Mouse (Mus musculus) layer of hippocampus, postnatal 36 days (tissue): Measurements from ENCODE around the gene Pitpna. TPM values are rescaled to one million over a fixed set of nuclear protein-coding genes. Genes with fewer than 3 reads are reported as not detected.
"Not testable (repeated sequence)": the region's sequence is repeated elsewhere in the genome, so short reads cannot be mapped to it uniquely, and the experiment has no call there.

Source experiments
- DNase-seq, 2 experiments: peaks; one replicate each; pipeline ENCODE4 v3.0.0; 2022
- total RNA-seq, 2 experiments: library from RNA; stranded (reverse); gene quantifications; 2 replicates each; pipeline ENCODE4 v1.2.3; 2021

Pitpna gene
- total RNA-seq, 2 experiments from 2014 or later, result 283 to 291 TPM

DNA sequence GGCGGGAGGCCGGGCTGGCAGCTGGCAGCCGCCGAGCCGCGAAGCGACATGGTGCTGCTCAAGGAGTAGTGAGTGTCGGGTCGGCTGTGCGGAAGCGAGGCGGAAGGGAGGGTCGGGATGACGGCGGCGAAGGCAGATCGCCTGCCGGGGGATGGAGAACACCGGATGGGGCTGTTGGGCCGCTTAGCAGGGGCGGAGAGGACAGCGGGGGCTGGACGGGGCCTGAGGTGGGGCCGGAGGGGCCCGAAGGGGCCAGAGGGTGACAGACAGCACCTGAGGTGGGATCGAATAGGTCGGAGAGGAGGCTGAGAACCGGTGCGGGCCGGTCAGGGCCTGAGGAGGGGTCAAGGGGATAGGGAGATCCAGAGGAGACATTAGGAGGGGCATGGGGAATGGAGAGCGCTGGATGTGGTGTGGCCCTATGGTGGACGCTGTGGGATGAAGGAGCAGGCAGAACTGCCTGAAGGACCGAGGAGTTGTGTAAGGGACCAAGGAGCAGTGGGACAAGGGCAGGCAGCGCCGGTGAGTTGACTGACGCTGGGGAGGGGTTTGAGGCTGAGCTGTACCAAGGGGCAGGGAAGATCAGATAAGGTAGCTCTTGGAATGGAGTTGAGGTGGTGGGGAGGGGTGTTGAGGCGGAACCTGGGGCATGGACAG, 516 bp downstream of the Pitpna start:
- no peak for DNase-seq

DNA sequence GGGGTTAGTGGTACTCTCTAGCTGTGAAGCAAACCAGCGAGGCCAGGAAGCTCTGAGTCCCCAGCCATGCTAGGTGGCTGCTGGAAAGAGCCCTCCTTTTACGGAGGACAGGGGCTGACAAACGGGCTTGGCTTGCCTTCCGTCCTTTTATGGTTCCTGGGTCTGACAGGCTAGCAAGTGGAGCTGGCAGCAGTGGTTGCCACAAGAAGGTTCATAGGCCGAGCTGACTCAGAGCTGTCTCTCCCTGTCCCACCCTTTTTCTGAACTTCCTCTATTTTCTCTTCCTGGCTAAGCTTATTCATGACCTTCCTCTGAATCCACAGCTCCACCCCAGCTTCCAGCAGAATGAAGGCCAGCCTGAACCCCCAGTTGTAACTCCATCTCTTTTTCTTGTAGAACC, 4.7 kb downstream of the Pitpna start:
- DNase-seq, result no peak

DNA sequence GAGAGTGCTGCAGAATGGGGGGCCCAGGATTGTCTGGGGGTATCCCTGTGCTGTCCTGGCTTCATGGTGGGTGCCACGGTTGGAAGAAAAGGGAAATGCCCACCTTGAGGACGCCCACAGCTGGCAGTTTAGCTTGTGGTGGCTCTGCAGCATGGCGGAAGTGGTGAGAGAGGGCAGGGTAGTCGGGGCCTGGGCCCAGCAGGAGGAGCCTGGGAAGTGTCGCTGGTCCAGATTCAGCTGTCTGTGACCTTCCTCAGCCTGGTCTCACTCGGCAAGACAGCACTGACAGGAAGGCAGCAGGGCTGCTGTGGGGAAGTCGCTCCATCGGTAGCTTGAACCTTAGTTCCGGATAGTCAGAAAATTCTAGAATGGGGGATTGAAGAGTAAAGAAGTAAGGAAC, 6.5 kb downstream of the Pitpna start:
- no peak for DNase-seq

- no peak for DNase-seq
These were observed 7.5 kb downstream of the Pitpna start for GRCm38 (mm10) chr11:75595404-75595803.

DNA sequence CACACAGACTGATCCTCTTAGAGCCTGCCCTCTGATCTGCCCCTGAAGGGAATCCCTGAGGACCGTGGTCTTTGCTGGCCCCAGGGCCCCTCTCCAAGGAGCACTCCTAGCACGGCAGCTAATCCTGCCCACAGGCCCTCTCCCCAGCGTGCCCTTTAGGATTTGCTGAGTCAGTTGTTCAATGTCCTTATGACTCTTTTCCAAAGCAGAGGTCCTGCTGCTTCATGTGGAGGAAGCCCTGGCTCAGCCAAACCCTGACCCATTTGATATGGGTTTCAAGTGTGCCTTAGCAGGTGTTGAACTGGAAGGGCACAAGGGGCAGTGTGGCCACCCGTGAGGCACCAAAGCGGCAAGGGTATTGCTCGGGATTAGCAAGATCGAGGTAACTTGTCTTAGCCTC, 7.9 kb downstream of the Pitpna start:
- no peak for DNase-seq

- DNase-seq, result no peak
These were observed 8.9 kb downstream of the Pitpna start for GRCm38 (mm10) chr11:75596726-75597255.

GRCm38 (mm10) chr11:75598004-75598403, 10.1 kb downstream of the Pitpna start:
- no peak for DNase-seq

DNA sequence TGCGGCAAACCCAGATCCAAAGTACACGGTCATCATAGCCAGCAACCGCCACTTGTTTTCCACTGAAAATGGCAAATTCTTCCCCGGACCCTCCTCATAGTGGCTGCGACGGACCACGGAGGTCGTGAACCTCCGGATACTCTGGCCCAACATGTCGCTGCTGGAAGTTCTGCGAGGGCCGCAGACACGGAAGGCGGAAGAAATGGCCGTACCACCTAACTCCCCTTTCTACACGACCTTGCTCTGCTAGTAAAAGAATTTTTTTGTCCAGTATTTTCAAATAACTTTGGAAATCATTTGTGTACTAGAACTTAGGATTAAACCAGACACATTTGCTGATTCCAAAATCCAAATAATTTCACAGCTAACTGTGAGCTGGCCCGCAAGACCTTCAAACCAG, 11.9 kb downstream of the Pitpna start:
- DNase-seq, result not testable (repeated sequence)

GRCm38 (mm10) chr11:75604826-75605225, 16.9 kb downstream of the Pitpna start:
- no peak for DNase-seq

GRCm38 (mm10) chr11:75605318-75605717, 17.4 kb downstream of the Pitpna start:
- DNase-seq, result no peak

DNA sequence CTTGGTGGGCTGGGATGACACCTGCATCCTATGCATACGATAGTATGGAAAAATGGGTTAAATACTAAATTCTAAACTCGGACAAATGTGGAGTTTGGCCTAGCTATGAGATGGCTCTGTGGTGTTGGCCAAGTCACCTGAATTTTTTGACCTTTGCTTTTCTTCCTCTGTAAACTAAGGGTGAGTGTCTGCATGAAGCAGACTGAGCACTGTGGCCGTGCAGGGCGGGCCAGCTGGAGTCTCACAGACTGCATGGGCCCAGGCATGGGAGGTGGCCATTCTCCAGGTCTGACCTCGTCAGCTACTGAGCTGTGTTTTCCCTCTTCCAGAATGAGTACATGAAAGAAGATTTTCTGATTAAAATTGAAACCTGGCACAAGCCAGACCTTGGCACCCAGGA, 20.9 kb downstream of the Pitpna start:
- no peak for DNase-seq

- DNase-seq, result no peak
These were observed 22.1 kb downstream of the Pitpna start for GRCm38 (mm10) chr11:75610021-75610420.

DNA sequence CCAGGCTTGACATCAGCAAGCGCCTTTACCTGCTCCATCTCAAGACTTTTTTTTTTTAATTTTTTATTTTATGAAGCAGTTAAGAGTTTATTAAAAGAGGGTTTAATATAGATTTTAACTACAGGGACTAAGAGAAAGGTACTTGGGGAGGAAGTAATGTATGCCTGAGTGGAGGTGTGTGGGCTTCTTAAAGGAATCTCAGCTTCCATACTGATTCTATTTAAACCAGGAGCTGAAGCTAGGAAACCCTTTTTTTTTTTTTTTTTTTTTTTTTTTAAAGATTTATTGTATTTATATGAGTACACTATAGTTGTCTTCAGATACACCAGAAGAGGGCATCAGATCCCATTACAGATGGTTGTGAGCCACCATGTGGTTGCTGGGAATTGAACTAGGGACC, 26.9 kb downstream of the Pitpna start:
- no peak for DNase-seq

DNA sequence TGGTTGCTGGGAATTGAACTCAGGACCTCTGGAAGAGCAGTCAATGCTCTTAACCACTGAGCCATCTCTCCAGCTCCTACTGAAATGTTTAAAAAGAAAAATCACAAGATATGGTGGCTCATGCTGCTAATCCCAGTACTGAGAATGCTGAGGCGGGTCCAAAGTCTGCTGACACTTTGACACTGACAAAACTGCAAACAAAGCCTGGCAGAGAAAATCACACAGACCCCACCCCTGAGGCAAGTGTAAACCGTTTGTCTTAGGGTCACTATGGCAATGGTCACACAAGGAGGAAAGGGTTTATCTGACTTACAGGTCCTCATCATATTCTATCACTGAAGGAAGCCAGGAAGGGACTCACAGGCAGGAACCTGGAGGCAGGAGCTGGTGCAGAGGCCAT, 27.7 kb downstream of the Pitpna start:
- no peak for DNase-seq

GRCm38 (mm10) chr11:75619133-75619532, 31.2 kb downstream of the Pitpna start:
- DNase-seq, result no peak

DNA sequence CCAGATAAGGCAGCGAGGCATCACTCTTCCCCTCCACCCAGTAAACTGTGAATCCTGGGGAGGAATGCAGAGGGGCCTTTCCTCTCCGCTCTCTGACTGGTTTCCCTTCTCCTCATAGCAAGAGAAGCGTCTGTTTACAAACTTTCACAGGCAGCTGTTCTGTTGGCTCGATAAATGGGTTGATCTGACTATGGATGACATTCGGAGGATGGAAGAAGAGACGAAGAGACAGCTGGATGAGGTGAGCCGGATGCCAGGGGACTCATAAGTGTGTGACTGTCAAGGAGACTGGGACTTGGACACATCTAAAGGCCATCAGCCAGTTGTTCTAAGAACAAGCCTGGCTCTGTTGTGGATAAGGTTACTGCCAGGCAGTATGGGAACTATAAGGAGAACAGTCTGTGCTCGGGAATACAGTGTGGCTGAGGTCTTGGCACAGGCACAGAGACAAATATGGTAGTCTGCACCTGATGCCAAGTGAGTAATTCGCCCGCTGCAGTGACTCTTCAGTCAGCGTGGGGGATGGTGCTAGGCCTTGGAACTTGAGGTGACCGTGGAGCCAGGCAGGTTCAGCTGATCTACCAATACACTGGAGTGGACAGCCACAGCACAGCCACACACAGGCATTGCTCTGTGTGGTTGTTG, 32.4 kb downstream of the Pitpna start:
- DNase-seq, result no peak

- no peak for DNase-seq
These were observed 33.5 kb downstream of the Pitpna start for GRCm38 (mm10) chr11:75621426-75621825.

DNA sequence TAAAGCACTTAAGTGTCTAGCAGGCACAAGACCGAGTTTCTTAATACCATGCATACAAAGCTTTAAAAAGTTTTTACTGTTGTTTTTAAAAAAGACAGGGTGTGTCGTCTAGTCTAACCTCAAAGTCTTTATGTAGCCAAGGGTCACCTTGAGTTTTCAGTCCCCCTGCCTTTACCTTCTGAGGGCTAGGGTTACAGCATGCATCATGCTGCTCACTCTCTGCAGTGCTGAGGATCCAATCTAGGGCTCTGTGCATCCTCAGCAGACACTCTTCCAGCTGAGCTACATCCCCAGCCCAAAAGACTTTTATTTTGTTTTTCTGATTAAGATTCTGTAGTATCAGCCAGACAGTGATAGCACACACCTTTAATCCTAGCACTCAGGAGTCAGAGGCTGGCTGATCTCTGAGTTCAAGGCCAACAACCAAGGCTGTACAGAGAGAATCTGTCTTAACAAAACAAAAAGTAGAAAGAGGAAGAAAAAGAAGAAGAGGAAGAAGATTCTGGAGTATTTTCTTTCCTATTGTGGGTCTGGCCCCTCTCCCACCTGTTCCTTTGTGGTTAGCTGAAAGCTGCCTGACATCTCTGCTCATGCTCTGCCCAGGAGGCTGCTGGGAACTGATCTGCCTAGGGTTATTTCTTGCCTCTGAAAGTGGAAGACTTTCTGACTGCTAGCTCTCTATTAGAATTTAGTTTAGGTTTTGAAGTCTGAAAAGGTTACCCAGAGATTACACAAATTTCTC, 34.9 kb downstream of the Pitpna start:
- no peak for DNase-seq

- DNase-seq, result no peak
These were observed 36.2 kb downstream of the Pitpna start for GRCm38 (mm10) chr11:75624102-75624554.

DNA sequence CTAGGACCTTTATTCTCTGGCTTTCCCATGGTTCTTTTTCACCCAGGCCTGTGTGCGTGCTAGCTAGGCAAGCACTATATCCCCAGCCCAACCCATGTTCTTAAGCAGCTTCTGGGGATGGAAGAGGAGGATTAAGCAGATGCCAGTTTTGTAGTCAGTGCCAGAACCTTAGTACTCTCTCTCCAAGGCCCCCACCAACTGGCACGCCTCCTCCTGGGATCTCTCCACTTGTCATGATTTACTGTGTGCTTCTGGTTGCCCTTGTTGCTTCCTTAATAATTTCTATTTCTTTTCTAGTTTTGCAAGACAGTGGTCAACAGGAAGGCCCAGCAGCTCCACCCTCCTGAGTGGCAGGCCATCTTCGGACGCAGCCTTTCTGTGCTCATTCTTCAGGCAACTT, 37.9 kb downstream of the Pitpna start:
- DNase-seq, result peak; percentile 42 to 53

GRCm38 (mm10) chr11:75630098-75630497, 42.2 kb downstream of the Pitpna start:
- no peak for DNase-seq

DNA sequence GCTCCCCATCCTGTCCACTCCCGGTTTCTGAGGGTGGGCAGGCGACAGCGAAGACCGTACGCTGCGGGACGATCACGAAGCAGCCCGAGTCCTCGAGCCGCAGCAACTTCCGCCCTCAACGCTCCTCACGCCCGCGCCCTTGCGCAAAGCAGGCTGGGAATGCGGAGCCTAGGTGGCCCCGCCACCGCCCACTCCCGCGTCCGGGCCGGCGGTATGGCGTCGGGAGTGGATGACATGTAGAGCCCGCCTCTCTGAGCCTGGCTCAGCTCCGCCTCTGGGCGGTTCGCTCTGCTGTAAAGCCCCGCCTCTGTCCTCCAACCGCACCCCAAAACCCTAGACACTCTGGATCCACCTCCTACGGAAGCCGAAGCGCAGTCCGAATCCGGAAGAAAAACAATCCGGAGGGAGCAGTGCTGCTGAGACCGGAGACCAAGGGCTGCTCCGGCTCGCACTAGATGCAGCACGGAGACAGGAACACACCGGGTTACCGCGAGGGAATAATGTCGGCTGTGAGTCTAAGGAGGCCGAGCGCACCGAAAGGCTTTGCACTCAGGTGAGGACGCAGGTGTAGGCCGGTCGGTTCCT, 42.8 kb downstream of the Pitpna start, which contains the start of gene Inpp5k:
Gene Inpp5k (plus strand): TSS at position 344 of the 585 bp plus-strand sequence.
- DNase-seq, result peak; percentile 97 to 98
